Mouse (Mus musculus): ENCODE results near the gene Lrba. TPM values are rescaled to one million over a fixed set of nuclear protein-coding genes. Genes with fewer than 3 reads are reported as not detected.

Gene Lrba
- polyA plus RNA-seq, 1 experiment from 2014 or later = 3.0 TPM

- no peaks in the 10 kb centered on the region for H3K27me3 ChIP-seq (ENCODE audit: poor library complexity, severe bottlenecking)
- H3K4me1 ChIP-seq = no peaks in the 10 kb centered on the region
- 92% methylated on average over 3 of the region's 3 CpGs for WGBS
- H3K27ac ChIP-seq = no peak overlapping the region
- no peak overlapping the region for H3K4me3 ChIP-seq
- H3K9me3 ChIP-seq = no peaks in the 10 kb centered on the region
- H3K36me3 ChIP-seq (replicated peaks) = no peaks in the 10 kb centered on the region
- DNase-seq (ENCODE audit: extremely low spot score, low spot score) = no peak
Observed at GRCm38 (mm10) chr3:86210959-86211358, 13.5 kb upstream of the Lrba start.

GRCm38 (mm10) chr3:86214248-86214647, 10.2 kb upstream of the Lrba start:
- no peak for DNase-seq (ENCODE audit: extremely low spot score, low spot score)
- Histone ChIP-seq H3K4me1 (no peaks in the 10 kb centered on the region), H3K27ac (no peak overlapping the region), H3K27me3 (ENCODE audit: poor library complexity, severe bottlenecking) (no peaks in the 10 kb centered on the region), H3K9me3 (no peaks in the 10 kb centered on the region), H3K4me3 (no peak overlapping the region), H3K36me3 (replicated peaks) (no peaks in the 10 kb centered on the region)
- WGBS = 88% methylated on average over 4 of the region's 4 CpGs

- 0% methylated on average over 79 of the region's 79 CpGs for WGBS
- no peaks in the 10 kb centered on the region for H3K9me3 ChIP-seq
- DNase-seq (ENCODE audit: extremely low spot score, low spot score) = peak; percentile 80
- H3K36me3 ChIP-seq (replicated peaks) = peaks cover 1% of the 10 kb centered on the region; the same call in 1 of the 2 replicates
- H3K4me1 ChIP-seq = peaks cover 19% of the 10 kb centered on the region
- peak overlapping the region; percentile 92 for H3K27ac ChIP-seq
- H3K4me3 ChIP-seq = peak overlapping the region; percentile 67
- H3K27me3 ChIP-seq (ENCODE audit: poor library complexity, severe bottlenecking) = peaks cover 30% of the 10 kb centered on the region
Observed at GRCm38 (mm10) chr3:86223634-86224313, 706 bp upstream of the Lrba start.

- peaks cover 30% of the 10 kb centered on the region for H3K27me3 ChIP-seq (ENCODE audit: poor library complexity, severe bottlenecking)
- no peak for DNase-seq (ENCODE audit: extremely low spot score, low spot score)
Observed at GRCm38 (mm10) chr3:86224314-86224563, 241 bp upstream of the Lrba start.

GRCm38 (mm10) chr3:86231532-86232086, 7.1 kb downstream of the Lrba start:
- H3K4me1 ChIP-seq = no peaks in the 10 kb centered on the region
- H3K36me3 ChIP-seq (replicated peaks) = peaks cover 8% of the 10 kb centered on the region; the same call in 1 of the 2 replicates
- DNase-seq (ENCODE audit: extremely low spot score, low spot score) = no peak
- no peaks in the 10 kb centered on the region for H3K9me3 ChIP-seq
- H3K27ac ChIP-seq = no peak overlapping the region
- WGBS = 83% methylated on average over 1 of the region's 1 CpGs
- H3K27me3 ChIP-seq (ENCODE audit: poor library complexity, severe bottlenecking) = no peaks in the 10 kb centered on the region
- H3K4me3 ChIP-seq = no peak overlapping the region

More at GRCm38 (mm10) chr3:86224314-86224563, 241 bp upstream of the Lrba start:
- Histone ChIP-seq H3K36me3 (replicated peaks) (peaks cover 6% of the 10 kb centered on the region; the same call in 1 of the 2 replicates), H3K4me1 (peaks cover 19% of the 10 kb centered on the region), H3K27ac (peak overlapping the region; percentile 92), H3K9me3 (no peaks in the 10 kb centered on the region), H3K4me3 (peak overlapping the region; percentile 67)
- WGBS = under 1% methylated on average over 27 of the region's 28 CpGs

- WGBS = 68% methylated on average over 8 of the region's 8 CpGs
- H3K9me3 ChIP-seq = no peaks in the 10 kb centered on the region
- no peak for DNase-seq (ENCODE audit: extremely low spot score, low spot score)
- H3K4me3 ChIP-seq = no peak overlapping the region
- no peaks in the 10 kb centered on the region for H3K27me3 ChIP-seq (ENCODE audit: poor library complexity, severe bottlenecking)
- H3K27ac ChIP-seq = no peak overlapping the region
- H3K4me1 ChIP-seq = 0 out of 2 replicates have a peak, but pooled peaks cover 3% of the 10 kb centered on the region
- no peaks in the 10 kb centered on the region for H3K36me3 ChIP-seq (replicated peaks)
Observed at GRCm38 (mm10) chr3:86247193-86247592, 22.7 kb downstream of the Lrba start.

- no peaks in the 10 kb centered on the region for H3K36me3 ChIP-seq (replicated peaks)
- WGBS = 92% methylated on average over 1 of the region's 1 CpGs
- no peaks in the 10 kb centered on the region for H3K27me3 ChIP-seq (ENCODE audit: poor library complexity, severe bottlenecking)
- 0 out of 2 replicates have a peak, but pooled peaks cover 3% of the 10 kb centered on the region for H3K4me1 ChIP-seq
- H3K27ac ChIP-seq = no peak overlapping the region
- H3K9me3 ChIP-seq = no peaks in the 10 kb centered on the region
- H3K4me3 ChIP-seq = no peak overlapping the region
- no peak for DNase-seq (ENCODE audit: extremely low spot score, low spot score)
Observed at GRCm38 (mm10) chr3:86251212-86251611, 26.7 kb downstream of the Lrba start.

- DNase-seq (ENCODE audit: extremely low spot score, low spot score) = no peak
Observed at GRCm38 (mm10) chr3:86252588-86252987, 28.1 kb downstream of the Lrba start.

GRCm38 (mm10) chr3:86253071-86253470, 28.6 kb downstream of the Lrba start:
- no peak for DNase-seq (ENCODE audit: extremely low spot score, low spot score)
- H3K4me1 ChIP-seq = no peaks in the 10 kb centered on the region
- no peaks in the 10 kb centered on the region for H3K36me3 ChIP-seq (replicated peaks)
- no peak overlapping the region for H3K4me3 ChIP-seq
- 79% methylated on average over 3 of the region's 3 CpGs for WGBS
- H3K9me3 ChIP-seq = no peaks in the 10 kb centered on the region
- no peak overlapping the region for H3K27ac ChIP-seq
- no peaks in the 10 kb centered on the region for H3K27me3 ChIP-seq (ENCODE audit: poor library complexity, severe bottlenecking)

More at GRCm38 (mm10) chr3:86252588-86252987, 28.1 kb downstream of the Lrba start:
- Histone ChIP-seq H3K4me1 (no peaks in the 10 kb centered on the region), H3K4me3 (no peak overlapping the region), H3K9me3 (no peaks in the 10 kb centered on the region), H3K27ac (no peak overlapping the region), H3K27me3 (ENCODE audit: poor library complexity, severe bottlenecking) (no peaks in the 10 kb centered on the region), H3K36me3 (replicated peaks) (no peaks in the 10 kb centered on the region)

GRCm38 (mm10) chr3:86253791-86254190, 29.3 kb downstream of the Lrba start:
- Histone ChIP-seq H3K36me3 (replicated peaks) (no peaks in the 10 kb centered on the region), H3K9me3 (no peaks in the 10 kb centered on the region), H3K27me3 (ENCODE audit: poor library complexity, severe bottlenecking) (no peaks in the 10 kb centered on the region), H3K27ac (no peak overlapping the region), H3K4me1 (no peaks in the 10 kb centered on the region), H3K4me3 (no peak overlapping the region)
- WGBS = 84% methylated on average over 1 of the region's 1 CpGs
- DNase-seq (ENCODE audit: extremely low spot score, low spot score) = no peak

- WGBS = 21% methylated on average over 1 of the region's 1 CpGs
Observed at GRCm38 (mm10) chr3:86268074-86268702, 43.7 kb downstream of the Lrba start.

GRCm38 (mm10) chr3:86275651-86276050, 51.2 kb downstream of the Lrba start:
- Histone ChIP-seq H3K4me3 (no peak overlapping the region), H3K27me3 (ENCODE audit: poor library complexity, severe bottlenecking) (no peaks in the 10 kb centered on the region), H3K27ac (no peak overlapping the region), H3K4me1 (no peaks in the 10 kb centered on the region), H3K9me3 (no peaks in the 10 kb centered on the region; the same call in 1 of the 2 replicates), H3K36me3 (replicated peaks) (no peaks in the 10 kb centered on the region)
- WGBS = 89% methylated on average over 1 of the region's 1 CpGs
- DNase-seq (ENCODE audit: extremely low spot score, low spot score) = no peak

More at GRCm38 (mm10) chr3:86268074-86268702, 43.7 kb downstream of the Lrba start:
- DNase-seq (ENCODE audit: extremely low spot score, low spot score) = no peak
- H3K4me3 ChIP-seq = no peak overlapping the region
- H3K36me3 ChIP-seq (replicated peaks) = no peaks in the 10 kb centered on the region
- H3K4me1 ChIP-seq = no peaks in the 10 kb centered on the region
- H3K27me3 ChIP-seq (ENCODE audit: poor library complexity, severe bottlenecking) = no peaks in the 10 kb centered on the region
- no peak overlapping the region for H3K27ac ChIP-seq
- H3K9me3 ChIP-seq = no peaks in the 10 kb centered on the region

GRCm38 (mm10) chr3:86291326-86291725, 66.8 kb downstream of the Lrba start:
- Histone ChIP-seq H3K27ac (no peak overlapping the region), H3K27me3 (ENCODE audit: poor library complexity, severe bottlenecking) (no peaks in the 10 kb centered on the region), H3K36me3 (replicated peaks) (no peaks in the 10 kb centered on the region), H3K4me1 (no peaks in the 10 kb centered on the region), H3K4me3 (no peak overlapping the region), H3K9me3 (no peaks in the 10 kb centered on the region)
- no peak for DNase-seq (ENCODE audit: extremely low spot score, low spot score)
- WGBS = 71% methylated on average over 8 of the region's 8 CpGs

Measured in forebrain, embryonic 10.5 days (tissue).